Mouse (Mus musculus) myocyte (in vitro differentiated cells): ENCODE results near the gene Tbc1d20. TPM values are rescaled to one million over a fixed set of nuclear protein-coding genes. Genes with fewer than 3 reads are reported as not detected.

Experiments used
- H3K27me3 ChIP-seq: one replicate; pipeline ENCODE4 v1.6.1; 2011; ENCODE audit not compliant: control insufficient read depth, insufficient read depth, insufficient read length
- H3K36me3 ChIP-seq: one replicate; pipeline ENCODE4 v1.6.1; 2011; ENCODE audit not compliant: control insufficient read depth, insufficient read depth
- H3K4me2 ChIP-seq: one replicate; pipeline ENCODE4 v1.6.1; 2011; ENCODE audit warnings: low read depth, control low read depth
- H3K4me3 ChIP-seq: one replicate; pipeline ENCODE4 v1.5.1; 2011; ENCODE audit warnings: mild to moderate bottlenecking, control low read depth, moderate library complexity
- H3K79me2 ChIP-seq: one replicate; pipeline ENCODE4 v1.6.1; 2011; ENCODE audit not compliant: control insufficient read depth, insufficient read depth
- H3ac ChIP-seq: one replicate; pipeline ENCODE4 v1.6.1; 2011; ENCODE audit not compliant: control insufficient read depth, insufficient read length
- E2F4 ChIP-seq: IDR thresholded peaks from one replicate; pipeline ENCODE4 v1.6.1; 2011; ENCODE audit warnings: mild to moderate bottlenecking, control low read depth, moderate library complexity; ENCODE audit not compliant: insufficient read depth
- POLR2A ChIP-seq: IDR thresholded peaks from one replicate; pipeline ENCODE4 v1.6.1; 2011; ENCODE audit warnings: low read depth, mild to moderate bottlenecking, control low read depth, moderate library complexity; ENCODE audit not compliant: insufficient read length
- POLR2AphosphoS2 ChIP-seq: IDR thresholded peaks from one replicate; pipeline ENCODE4 v1.6.1; 2011; ENCODE audit warnings: low read depth, control low read depth; ENCODE audit not compliant: insufficient read length
- REST ChIP-seq: IDR thresholded peaks from one replicate; pipeline ENCODE4 v1.6.1; 2011; ENCODE audit warnings: mild to moderate bottlenecking, control low read depth, moderate library complexity; ENCODE audit not compliant: insufficient read depth, insufficient read length
- TCF12 ChIP-seq: IDR thresholded peaks from one replicate; pipeline ENCODE4 v1.6.1; 2011; ENCODE audit warnings: mild to moderate bottlenecking, control low read depth; ENCODE audit not compliant: poor library complexity, insufficient read depth, severe bottlenecking
- TCF3 ChIP-seq: IDR thresholded peaks from one replicate; pipeline ENCODE4 v1.6.1; 2011; ENCODE audit warnings: low read depth, control low read depth; ENCODE audit not compliant: insufficient read length
- USF1 ChIP-seq: IDR thresholded peaks from one replicate; pipeline ENCODE4 v1.6.1; 2011; ENCODE audit warnings: low read depth, mild to moderate bottlenecking, control low read depth, moderate library complexity
- polyA plus RNA-seq: library from polyadenylated mRNA; unstranded; fragments of >200 nt; fragmentation: generic; extraction: Trizol; gene quantifications from one replicate; pipeline ENCODE4 v1.2.1, GENCODE M21; 2012; ENCODE audit warnings: missing spikeins

The Tbc1d20 gene
- polyA plus RNA-seq, 1 experiment, result 51.8 TPM

DNA sequence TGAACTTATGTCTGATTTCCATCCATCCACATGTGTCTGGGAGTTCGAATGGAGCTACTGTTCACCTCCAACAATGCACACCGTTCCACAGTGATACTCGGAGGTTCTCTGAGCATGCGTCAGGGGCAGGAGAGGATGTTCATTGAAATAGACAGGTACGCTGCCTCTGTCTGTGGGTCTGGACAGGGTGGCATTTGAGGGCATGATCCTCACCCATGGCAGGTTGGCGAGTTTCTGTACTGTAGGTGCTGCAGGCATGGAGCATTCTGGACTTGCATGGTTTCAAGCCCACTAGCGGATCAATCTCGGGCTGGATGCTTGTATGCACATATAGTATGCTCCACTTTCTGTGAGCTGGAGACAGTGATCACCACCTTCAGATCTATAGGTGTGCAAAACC is 67.6 kb downstream of the Tbc1d20 start:
- Histone ChIP-seq H3K36me3 (no peaks in the 10 kb centered on the region), H3ac (no peak overlapping the region), H3K4me3 (no peak overlapping the region), H3K4me2 (no peak overlapping the region), H3K27me3 (no peaks in the 10 kb centered on the region), H3K79me2 (no peaks in the 10 kb centered on the region)
- TF ChIP-seq USF1, result no peak
- TF ChIP-seq E2F4, result no peak
- TF ChIP-seq POLR2AphosphoS2, result no peak
- TF ChIP-seq POLR2A, result no peak
- no peak for TF ChIP-seq REST
- TF ChIP-seq TCF12, result no peak
- TF ChIP-seq TCF3, result no peak

Other genes starting within 250 kb of the Tbc1d20 start
- gene Scrt2, start 212.3 kb upstream of the Tbc1d20 start, polyA plus RNA-seq, result not detected
- gene Srxn1, start 188.3 kb upstream of the Tbc1d20 start, polyA plus RNA-seq, result 21.7 TPM
- not detected for gene Tcf15, start 150.3 kb upstream of the Tbc1d20 start, polyA plus RNA-seq
- 47.5 TPM for gene Csnk2a1, start 67.0 kb upstream of the Tbc1d20 start, polyA plus RNA-seq
- gene Rbck1, start 38.8 kb downstream of the Tbc1d20 start, polyA plus RNA-seq, result 73.3 TPM
- 410 TPM for gene Trib3, start 50.2 kb downstream of the Tbc1d20 start, polyA plus RNA-seq
- not detected for gene Nrsn2, start 82.8 kb downstream of the Tbc1d20 start, polyA plus RNA-seq
- gene Sox12, start 104.2 kb downstream of the Tbc1d20 start, polyA plus RNA-seq, result 7.8 TPM
- not detected for gene Zcchc3, start 121.2 kb downstream of the Tbc1d20 start, polyA plus RNA-seq
- gene 6820408C15Rik, start 121.8 kb downstream of the Tbc1d20 start, polyA plus RNA-seq, result not detected
- gene Defb23, start 170.8 kb downstream of the Tbc1d20 start, polyA plus RNA-seq, result not detected
- gene Defb20, start 183.2 kb downstream of the Tbc1d20 start, polyA plus RNA-seq, result not detected
- not detected for gene Defb22, start 196.3 kb downstream of the Tbc1d20 start, polyA plus RNA-seq
- gene Defb26, start 217.9 kb downstream of the Tbc1d20 start, polyA plus RNA-seq, result not detected
- gene Defb28, start 224.4 kb downstream of the Tbc1d20 start, polyA plus RNA-seq, result not detected
- not detected for gene Defb29, start 246.3 kb downstream of the Tbc1d20 start, polyA plus RNA-seq